Mouse (Mus musculus) B cell, adult 67 days (primary cell): ENCODE measurements around the gene Ttll1. TPM values are rescaled to one million over a fixed set of nuclear protein-coding genes. Genes with fewer than 3 reads are reported as not detected.

Experiments used
- total RNA-seq, 2 experiments: library from RNA; stranded (reverse); gene quantifications; 4 replicates each; pipeline ENCODE4 v1.2.4; 2023

Gene Ttll1
- 1 to 10 TPM; 7.1 to 8.5 TPM for total RNA-seq

GRCm38 (mm10) chr15:83510805-83511405, at the start of gene Ttll1:
TSS of gene Ttll1 (minus strand) at chr15:83510893.

DNA sequence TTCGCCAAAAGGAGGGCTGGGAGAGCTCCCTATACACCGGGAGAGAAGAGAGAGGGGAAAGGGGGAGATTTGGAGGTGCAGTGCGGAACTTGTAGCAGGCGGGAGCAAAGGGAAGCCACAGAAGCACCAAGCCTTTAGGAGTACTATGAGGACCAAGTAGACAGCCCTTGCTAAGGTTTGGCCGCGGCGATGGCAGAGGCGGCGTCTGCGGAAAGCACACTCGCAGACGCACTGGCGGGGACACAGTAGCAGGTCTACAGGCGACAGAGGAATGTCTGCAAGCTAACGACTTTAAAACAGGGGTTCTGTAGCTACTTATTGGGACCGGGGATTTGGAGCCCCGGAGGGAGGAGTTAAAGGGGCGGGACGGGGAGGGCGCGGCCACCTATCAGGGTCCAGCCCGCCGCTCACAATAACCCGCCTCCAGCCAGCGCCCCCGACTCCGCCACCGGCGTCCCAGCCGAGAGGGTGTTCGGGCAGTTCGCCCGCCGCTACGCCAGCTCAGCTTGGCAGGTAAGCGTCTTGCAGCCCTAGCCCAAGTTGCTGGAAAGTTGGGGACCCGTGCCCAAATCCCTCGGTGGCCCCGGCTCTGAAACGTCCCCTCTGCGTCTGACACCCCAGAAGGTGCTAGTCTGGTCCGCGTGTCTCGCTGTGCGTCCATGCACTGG, 15.9 kb upstream of the Ttll1 start, which contains the start of gene Bik:
TSS of gene Bik (plus strand) at position 439 of the 668 bp plus-strand sequence.

DNA sequence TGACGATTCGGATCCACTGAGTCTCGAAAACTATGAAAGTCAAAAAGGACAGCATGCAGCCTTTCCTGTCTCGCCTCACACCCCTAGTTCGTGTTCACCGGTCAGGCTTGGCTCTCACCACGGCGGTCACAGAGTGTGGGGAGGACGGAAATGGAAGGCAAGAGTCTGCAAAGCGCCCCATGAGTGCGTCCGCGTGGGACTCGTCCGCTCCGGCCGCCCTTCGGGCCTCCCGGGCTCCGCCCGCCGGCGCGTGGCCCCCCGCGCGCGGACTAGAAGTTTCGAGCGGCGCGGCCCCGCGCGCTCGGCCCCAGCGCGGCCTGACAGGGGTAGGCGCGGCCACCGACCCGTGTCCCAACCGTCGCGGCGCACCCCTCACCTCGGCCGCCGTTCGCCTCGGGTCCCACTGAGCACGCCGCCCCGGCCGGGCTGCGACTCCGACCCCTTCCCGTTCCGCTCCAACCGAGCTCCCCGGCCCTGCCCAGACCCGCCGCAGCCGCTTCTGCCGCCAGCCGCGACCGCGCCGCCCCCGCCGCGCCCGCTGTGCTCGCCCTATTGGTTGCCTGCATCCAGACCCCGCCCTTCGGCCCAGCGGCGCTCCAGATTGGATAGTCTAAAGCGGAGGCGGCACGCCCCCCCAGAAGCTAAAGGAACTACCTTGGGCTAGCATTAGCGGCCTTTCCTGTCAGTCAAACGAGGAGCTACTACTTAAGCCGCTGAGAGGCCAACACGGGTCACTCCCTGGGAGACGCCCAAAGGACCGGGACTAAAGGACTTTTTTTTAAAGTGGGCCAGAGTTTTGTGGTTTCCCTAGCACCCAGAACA, 46.4 kb downstream of the Ttll1 start, which contains the start of gene Pacsin2:
TSS of gene Pacsin2 (minus strand) at position 524 of the 822 bp plus-strand sequence.

Other genes with a start within 250 kb of the Ttll1 start
- 10 to 100 TPM; 13.3 to 13.5 TPM for gene Arfgap3, start 160.6 kb downstream of the Ttll1 start, total RNA-seq
- gene Pacsin2, start 46.3 kb downstream of the Ttll1 start, total RNA-seq = 10 to 100 TPM; 63.7 to 71.2 TPM
- not detected for gene Bik, start 16.0 kb upstream of the Ttll1 start, total RNA-seq
- 10 to 100 TPM; 65.3 to 68.6 TPM for gene Tspo, start 52.7 kb upstream of the Ttll1 start, total RNA-seq
- gene Mcat, start 52.9 kb upstream of the Ttll1 start, total RNA-seq = 10 to 100 TPM; 24.8 to 25.0 TPM
- 1 to 10 TPM; 7.4 to 8.2 TPM for gene Ttll12, start 84.3 kb upstream of the Ttll1 start, total RNA-seq
- not detected for gene Scube1, start 214.1 kb upstream of the Ttll1 start, total RNA-seq